Mouse (Mus musculus) heart, postnatal 0 days (tissue): ENCODE measurements around the gene Mical2. TPM values are rescaled to one million over a fixed set of nuclear protein-coding genes. Genes with fewer than 3 reads are reported as not detected.
A peak's percentile ranks its signal among the peaks of the same experiment; 100 is the strongest.

Experiments
- ATAC-seq: fragments of 200-750 bp; cut with Nextera tagmentation; 2 replicates; pipeline ENCODE4 v1.8.0; 2017; ENCODE audit warnings: low read depth, moderate number of reproducible peaks, moderate library complexity; ENCODE audit not compliant: insufficient read depth
- DNase-seq: peaks from one replicate; pipeline ENCODE4 v3.0.0-alpha.2; 2016; ENCODE audit warnings: low spot score
- H3K27ac ChIP-seq: fragments of 300-500 bp; sonication (generic); 2 replicates; pipeline ENCODE4 v1.5.1; 2014; ENCODE audit warnings: low read depth, mild to moderate bottlenecking
- H3K27me3 ChIP-seq: fragments of 300-500 bp; sonication (generic); 2 replicates; pipeline ENCODE4 v1.6.1; 2014; ENCODE audit warnings: low read length, mixed read lengths; ENCODE audit not compliant: control insufficient read depth, insufficient read depth
- H3K36me3 ChIP-seq: fragments of 300-500 bp; sonication (generic); replicated peaks from 2 replicates; pipeline ENCODE4 v1.6.1; 2014; ENCODE audit warnings: low read length, mixed read lengths; ENCODE audit not compliant: control insufficient read depth, insufficient read depth
- H3K4me1 ChIP-seq: fragments of 300-500 bp; sonication (generic); 2 replicates; pipeline ENCODE4 v1.6.1; 2014; ENCODE audit warnings: antibody characterized with exemption; ENCODE audit not compliant: control insufficient read depth, insufficient read depth
- H3K4me2 ChIP-seq: fragments of 300-500 bp; sonication (generic); 2 replicates; pipeline ENCODE4 v1.6.1; 2014; ENCODE audit warnings: low read depth, mild to moderate bottlenecking, low read length, moderate library complexity
- H3K4me3 ChIP-seq: fragments of 300-500 bp; sonication (generic); 2 replicates; pipeline ENCODE4 v1.5.1; 2014; ENCODE audit warnings: low read depth, low read length
- H3K9ac ChIP-seq: fragments of 300-500 bp; sonication (generic); replicated peaks from 2 replicates; pipeline ENCODE4 v1.6.1; 2014; ENCODE audit warnings: low read depth, low read length, mixed read lengths
- H3K9me3 ChIP-seq: fragments of 300-500 bp; sonication (generic); replicated peaks from 2 replicates; pipeline ENCODE4 v1.6.1; 2016; ENCODE audit warnings: low read length; ENCODE audit not compliant: control insufficient read depth
- CTCF ChIP-seq: IDR thresholded peaks from 2 replicates; pipeline ENCODE4 v1.5.1; 2016; ENCODE audit warnings: antibody characterized with exemption, control low read depth, low read depth
- EP300 ChIP-seq: IDR thresholded peaks from 2 replicates; pipeline ENCODE4 v1.6.1; 2016; ENCODE audit warnings: antibody characterized with exemption, low read depth
- WGBS: fragments of 180-500 bp; shearing (Covaris S2); extraction: QIAGEN DNeasy Blood & Tissue Kit; methylation state at CpG from one replicate; pipeline ENCODE4 v1.1.7; 2014; 5-methylcytosine and 5-hydroxymethylcytosine counted together
- polyA plus RNA-seq: library from polyadenylated mRNA; unstranded; fragments of >200 nt; fragmentation: Nextera tagmentation; extraction: Ambion mirVana; gene quantifications from 2 replicates; pipeline ENCODE4 v1.2.1, GENCODE M21; 2015
- total RNA-seq: library from RNA; depleted of rRNA; stranded (reverse); fragments of >200 nt; gene quantifications from 2 replicates; pipeline ENCODE4 v1.2.3, GENCODE M21; 2014; ENCODE audit warnings: low replicate concordance

Mical2 gene
- total and polyA plus RNA-seq, 2 experiments from 2014 or later = 78.1 to 136 TPM

- Histone ChIP-seq H3K4me2 (no peak overlapping the region), H3K27me3 (no peaks in the 10 kb centered on the region), H3K27ac (no peak overlapping the region), H3K36me3 (no peaks in the 10 kb centered on the region), H3K9me3 (no peaks in the 10 kb centered on the region), H3K9ac (no peak overlapping the region), H3K4me1 (no peaks in the 10 kb centered on the region), H3K4me3 (no peak overlapping the region)
- TF ChIP-seq EP300 (no peak), CTCF (no peak)
- 76% methylated on average over 7 of the region's 7 CpGs for WGBS
- no peak for DNase-seq
- ATAC-seq = no peak
Observed at GRCm38 (mm10) chr7:112399425-112400170, 173.9 kb downstream of the Mical2 start.

GRCm38 (mm10) chr7:112400175-112400574 is 174.5 kb downstream of the Mical2 start:
- Histone ChIP-seq H3K9me3 (no peaks in the 10 kb centered on the region), H3K9ac (no peak overlapping the region), H3K27ac (no peak overlapping the region), H3K36me3 (no peaks in the 10 kb centered on the region), H3K4me1 (peaks cover 3% of the 10 kb centered on the region; the same call in 1 of the 2 replicates), H3K4me2 (no peak overlapping the region), H3K4me3 (no peak overlapping the region), H3K27me3 (no peaks in the 10 kb centered on the region)
- TF ChIP-seq EP300 = no peak
- TF ChIP-seq CTCF = peak; percentile 97
- peak; percentile 86 for DNase-seq
- 43% methylated on average over 6 of the region's 6 CpGs for WGBS
- ATAC-seq = peak; percentile 44; the same call in 1 of the 2 replicates

- no peak for ATAC-seq
- H3K4me1 ChIP-seq = peaks cover 9% of the 10 kb centered on the region; the same call in 1 of the 2 replicates
- H3K9ac ChIP-seq = no peak overlapping the region
- DNase-seq = no peak
- no peak overlapping the region for H3K4me2 ChIP-seq
- no peak overlapping the region for H3K27ac ChIP-seq
- 45% methylated on average over 2 of the region's 2 CpGs for WGBS
- TF ChIP-seq CTCF (no peak), EP300 (no peak)
- H3K36me3 ChIP-seq = no peaks in the 10 kb centered on the region
- no peaks in the 10 kb centered on the region for H3K27me3 ChIP-seq
- H3K9me3 ChIP-seq = no peaks in the 10 kb centered on the region
- H3K4me3 ChIP-seq = no peak overlapping the region
Observed at GRCm38 (mm10) chr7:112405061-112405460, 179.4 kb downstream of the Mical2 start.

GRCm38 (mm10) chr7:112405578-112405977 is 179.9 kb downstream of the Mical2 start:
- Histone ChIP-seq H3K4me2 (no peak overlapping the region), H3K4me3 (no peak overlapping the region), H3K9ac (no peak overlapping the region), H3K9me3 (no peaks in the 10 kb centered on the region), H3K27ac (no peak overlapping the region), H3K36me3 (no peaks in the 10 kb centered on the region), H3K4me1 (peaks cover 9% of the 10 kb centered on the region; the same call in 1 of the 2 replicates), H3K27me3 (no peaks in the 10 kb centered on the region)
- no peak for DNase-seq
- no peak for ATAC-seq
- 65% methylated on average over 8 of the region's 8 CpGs for whole genome bisulfite sequencing
- no peak for TF ChIP-seq EP300
- no peak for TF ChIP-seq CTCF

- TF ChIP-seq CTCF (no peak), EP300 (no peak)
- DNase-seq = peak; percentile 44
- Histone ChIP-seq H3K4me3 (no peak overlapping the region), H3K27ac (peak overlapping the region; percentile 61), H3K9me3 (no peaks in the 10 kb centered on the region), H3K9ac (no peak overlapping the region), H3K27me3 (no peaks in the 10 kb centered on the region), H3K4me2 (peak overlapping the region; percentile 14; the same call in 1 of the 2 replicates), H3K4me1 (peaks cover 14% of the 10 kb centered on the region; the same call in 1 of the 2 replicates), H3K36me3 (no peaks in the 10 kb centered on the region)
- peak; percentile 74 for ATAC-seq
- WGBS = 30% methylated on average over 7 of the region's 7 CpGs
Observed at GRCm38 (mm10) chr7:112407597-112407996, 181.9 kb downstream of the Mical2 start.

GRCm38 (mm10) chr7:112409991-112410390 is 184.3 kb downstream of the Mical2 start:
- no peak for TF ChIP-seq EP300
- no peak for TF ChIP-seq CTCF
- Histone ChIP-seq H3K9me3 (no peaks in the 10 kb centered on the region), H3K4me2 (no peak overlapping the region), H3K9ac (no peak overlapping the region), H3K27me3 (no peaks in the 10 kb centered on the region), H3K27ac (no peak overlapping the region), H3K36me3 (no peaks in the 10 kb centered on the region), H3K4me3 (no peak overlapping the region), H3K4me1 (peaks cover 12% of the 10 kb centered on the region; the same call in 1 of the 2 replicates)
- DNase-seq (no peak), ATAC-seq (no peak)
- 79% methylated on average over 3 of the region's 3 CpGs for WGBS
